Mouse (Mus musculus) midbrain, embryonic 11.5 days (tissue): ENCODE results near the gene Zbtb34. TPM values are rescaled to one million over a fixed set of nuclear protein-coding genes. Genes with fewer than 3 reads are reported as not detected.

Experiments used
- ATAC-seq: fragments of 200-750 bp; cut with Nextera tagmentation; 2 replicates; pipeline ENCODE4 v1.8.0; 2017; ENCODE audit warnings: moderate TSS enrichment, moderate library complexity; ENCODE audit not compliant: low FRiP score
- DNase-seq: peaks from one replicate; pipeline ENCODE4 v3.0.0; 2015; ENCODE audit warnings: low spot score; ENCODE audit errors: missing footprints
- H3K27ac ChIP-seq: fragments of 300-500 bp; sonication (generic); 2 replicates; pipeline ENCODE4 v1.5.1; 2014; ENCODE audit warnings: low read depth, low read length
- H3K27me3 ChIP-seq: fragments of 300-500 bp; sonication (generic); 2 replicates; pipeline ENCODE4 v1.6.1; 2014; ENCODE audit warnings: mild to moderate bottlenecking, low read length, moderate library complexity, mixed read lengths; ENCODE audit not compliant: control insufficient read depth, insufficient read depth
- H3K36me3 ChIP-seq: fragments of 300-500 bp; sonication (generic); 2 replicates; pipeline ENCODE4 v1.6.1; 2014; ENCODE audit warnings: mild to moderate bottlenecking, low read length, moderate library complexity, mixed read lengths; ENCODE audit not compliant: control insufficient read depth, insufficient read depth
- H3K4me1 ChIP-seq: fragments of 300-500 bp; sonication (generic); 2 replicates; pipeline ENCODE4 v1.6.1; 2014; ENCODE audit warnings: low read length; ENCODE audit not compliant: control insufficient read depth, insufficient read depth
- H3K4me2 ChIP-seq: fragments of 300-500 bp; sonication (generic); 2 replicates; pipeline ENCODE4 v1.6.1; 2014; ENCODE audit warnings: mild to moderate bottlenecking, moderate library complexity
- H3K4me3 ChIP-seq: fragments of 300-500 bp; sonication (generic); 2 replicates; pipeline ENCODE4 v1.5.1; 2014; ENCODE audit warnings: low read depth, low read length
- H3K9ac ChIP-seq: fragments of 300-500 bp; sonication (generic); 2 replicates; pipeline ENCODE4 v1.6.1; 2014; ENCODE audit warnings: low read length
- H3K9me3 ChIP-seq: fragments of 300-500 bp; sonication (generic); 2 replicates; pipeline ENCODE4 v1.6.1; 2016; ENCODE audit warnings: low read length; ENCODE audit not compliant: control insufficient read depth
- WGBS: fragments of 180-500 bp; shearing (Covaris S2); extraction: QIAGEN DNeasy Blood & Tissue Kit; methylation state at CpG from one replicate; pipeline ENCODE4 v1.1.7; 2014; 5-methylcytosine and 5-hydroxymethylcytosine counted together
- polyA plus RNA-seq: library from polyadenylated mRNA; unstranded; fragments of >200 nt; fragmentation: Nextera tagmentation; extraction: Ambion mirVana; gene quantifications from 2 replicates; pipeline ENCODE4 v1.2.1, GENCODE M21; 2014

Zbtb34 gene
- polyA plus RNA-seq, 1 experiment from 2014 or later, result 8.0 TPM

- Histone ChIP-seq H3K4me3 (peak overlapping the region; percentile 53), H3K36me3 (no peaks in the 10 kb centered on the region), H3K9me3 (no peaks in the 10 kb centered on the region), H3K4me2 (peak overlapping the region; percentile 65), H3K27ac (peak overlapping the region; percentile 90; the same call in 1 of the 2 replicates), H3K4me1 (peaks cover 11% of the 10 kb centered on the region), H3K9ac (peak overlapping the region; percentile 65; the same call in 1 of the 2 replicates), H3K27me3 (no peaks in the 10 kb centered on the region)
- DNase-seq (peak; percentile 91), ATAC-seq (peak; percentile 31)
- 13% methylated on average over 15 of the region's 15 CpGs for WGBS
Observed at GRCm38 (mm10) chr2:33370276-33370776, 60.8 kb downstream of the Zbtb34 start.

- 75% methylated on average over 3 of the region's 3 CpGs for WGBS
- Histone ChIP-seq H3K9ac (no peak overlapping the region), H3K27me3 (no peaks in the 10 kb centered on the region), H3K36me3 (no peaks in the 10 kb centered on the region), H3K9me3 (no peaks in the 10 kb centered on the region), H3K27ac (no peak overlapping the region), H3K4me1 (peaks cover 12% of the 10 kb centered on the region), H3K4me3 (no peak overlapping the region), H3K4me2 (no peak overlapping the region)
- DNase-seq (no peak), ATAC-seq (no peak)
Observed at GRCm38 (mm10) chr2:33369453-33369852, 61.7 kb downstream of the Zbtb34 start.

DNA sequence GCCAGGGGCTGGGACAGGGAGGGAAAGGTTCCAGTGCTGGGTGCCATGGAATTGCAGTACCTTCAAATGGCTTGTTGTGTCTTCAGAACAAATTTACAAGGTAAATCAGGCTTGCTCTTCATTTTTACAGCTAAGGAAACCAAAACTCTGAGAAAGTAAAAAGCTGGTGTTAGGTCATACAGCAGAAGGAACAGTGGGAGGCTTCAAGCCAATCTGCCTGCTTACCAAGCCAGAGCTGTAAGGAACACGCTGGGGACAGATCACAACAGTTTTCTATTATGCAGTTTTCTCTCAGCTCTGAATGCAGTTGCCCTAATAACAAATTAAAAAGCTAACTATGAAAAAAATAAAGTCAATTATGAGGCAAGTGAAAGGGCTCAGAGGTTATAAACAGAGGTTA, 62.6 kb downstream of the Zbtb34 start:
- H3K27me3 ChIP-seq, result no peaks in the 10 kb centered on the region
- no peak overlapping the region for H3K4me3 ChIP-seq
- no peak overlapping the region for H3K27ac ChIP-seq
- peaks cover 12% of the 10 kb centered on the region for H3K4me1 ChIP-seq
- 85% methylated on average over 1 of the region's 1 CpGs for WGBS
- H3K9ac ChIP-seq, result no peak overlapping the region
- no peaks in the 10 kb centered on the region for H3K36me3 ChIP-seq
- H3K4me2 ChIP-seq, result no peak overlapping the region
- DNase-seq, result no peak
- ATAC-seq, result no peak
- no peaks in the 10 kb centered on the region for H3K9me3 ChIP-seq

GRCm38 (mm10) chr2:33365703-33366471, 65.2 kb downstream of the Zbtb34 start:
- H3K4me2 ChIP-seq, result no peak overlapping the region
- no peaks in the 10 kb centered on the region for H3K27me3 ChIP-seq
- peak overlapping the region; percentile 36; the same call in 1 of the 2 replicates for H3K27ac ChIP-seq
- H3K9me3 ChIP-seq, result no peaks in the 10 kb centered on the region
- no peak overlapping the region for H3K9ac ChIP-seq
- H3K36me3 ChIP-seq, result no peaks in the 10 kb centered on the region
- 78% methylated on average over 9 of the region's 9 CpGs for WGBS
- DNase-seq (no peak), ATAC-seq (0 out of 2 replicates have a peak, but pooled peaks have one; percentile 34)
- H3K4me1 ChIP-seq, result peaks cover 12% of the 10 kb centered on the region
- no peak overlapping the region for H3K4me3 ChIP-seq

DNA sequence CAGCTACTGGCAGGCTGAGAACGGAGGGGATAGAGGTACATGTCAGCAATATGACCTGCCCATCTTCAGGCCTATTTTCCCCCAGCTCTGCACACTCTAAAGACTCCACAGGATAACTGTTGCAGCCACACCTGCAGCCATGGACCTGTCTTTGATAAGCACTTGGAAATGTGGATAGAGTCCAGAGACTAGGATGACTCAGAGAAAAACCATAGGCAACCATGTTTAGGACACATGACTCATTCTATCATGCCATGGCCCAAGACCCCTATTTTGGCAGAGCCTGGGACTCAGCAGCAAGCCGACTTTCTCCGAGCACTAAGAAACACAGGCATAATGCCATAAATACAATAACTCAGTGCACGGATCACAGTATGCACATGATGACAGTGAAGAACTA, 66.5 kb downstream of the Zbtb34 start:
- Histone ChIP-seq H3K36me3 (no peaks in the 10 kb centered on the region), H3K9ac (no peak overlapping the region), H3K27ac (no peak overlapping the region), H3K4me3 (no peak overlapping the region), H3K4me2 (no peak overlapping the region), H3K4me1 (0 out of 2 replicates have a peak, but pooled peaks cover 8% of the 10 kb centered on the region), H3K27me3 (no peaks in the 10 kb centered on the region), H3K9me3 (no peaks in the 10 kb centered on the region)
- ATAC-seq (no peak), DNase-seq (no peak)
- WGBS, result 93% methylated on average over 4 of the region's 4 CpGs

DNA sequence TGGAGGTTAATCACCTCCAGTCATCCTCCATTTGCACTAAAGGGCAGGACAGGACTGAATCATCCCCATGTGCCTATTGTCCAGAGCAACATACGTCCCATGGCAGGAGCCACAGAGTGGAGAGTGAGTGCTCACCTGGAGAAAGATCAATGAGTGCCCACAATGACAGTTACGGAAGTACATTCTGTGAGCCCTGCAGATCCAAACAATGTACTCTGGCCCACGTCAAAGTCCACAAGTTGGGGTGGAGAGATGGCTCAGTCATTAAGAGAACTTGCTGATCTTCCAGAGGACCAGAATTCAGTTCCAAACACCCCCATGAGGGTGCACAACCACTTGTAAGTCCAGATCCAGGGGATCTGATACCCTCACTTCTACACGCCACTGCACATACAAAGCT, 67.2 kb downstream of the Zbtb34 start:
- WGBS, result 89% methylated on average over 4 of the region's 4 CpGs
- H3K4me3 ChIP-seq, result no peak overlapping the region
- no peaks in the 10 kb centered on the region for H3K27me3 ChIP-seq
- H3K4me2 ChIP-seq, result no peak overlapping the region
- H3K9me3 ChIP-seq, result no peaks in the 10 kb centered on the region
- H3K27ac ChIP-seq, result no peak overlapping the region
- H3K4me1 ChIP-seq, result 0 out of 2 replicates have a peak, but pooled peaks cover 8% of the 10 kb centered on the region
- H3K9ac ChIP-seq, result no peak overlapping the region
- DNase-seq (no peak), ATAC-seq (no peak)
- H3K36me3 ChIP-seq, result no peaks in the 10 kb centered on the region

DNA sequence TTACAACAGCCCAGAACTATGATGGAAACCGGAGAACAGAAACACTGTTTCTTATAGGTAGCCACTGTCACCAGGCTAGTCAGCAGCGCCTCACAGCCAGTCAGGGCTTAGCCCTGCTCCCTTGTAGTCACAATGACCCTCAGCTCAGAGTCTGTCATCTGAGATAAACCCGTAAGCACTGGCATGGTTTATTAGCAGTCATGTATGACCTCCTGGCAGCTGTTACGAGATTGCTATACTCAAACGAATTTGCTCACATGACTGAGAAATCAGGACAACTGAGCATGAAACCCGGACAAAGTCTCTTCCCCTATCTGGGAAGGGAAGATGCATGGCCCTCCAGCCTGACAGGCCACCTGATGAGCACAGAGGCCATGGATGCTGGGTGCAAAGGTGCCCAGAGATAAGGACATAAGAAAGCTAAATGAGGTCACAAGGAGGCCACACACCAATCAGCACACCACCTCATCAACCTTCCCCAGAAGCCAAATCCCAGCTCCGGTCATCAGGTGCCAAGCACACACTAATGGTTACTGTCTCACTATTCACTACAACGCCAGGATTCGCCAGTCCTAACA, 69.9 kb downstream of the Zbtb34 start:
- DNase-seq (no peak), ATAC-seq (no peak)
- Histone ChIP-seq H3K9ac (no peak overlapping the region), H3K36me3 (no peaks in the 10 kb centered on the region), H3K9me3 (no peaks in the 10 kb centered on the region), H3K27ac (no peak overlapping the region), H3K4me3 (no peak overlapping the region), H3K27me3 (no peaks in the 10 kb centered on the region), H3K4me2 (no peak overlapping the region), H3K4me1 (0 out of 2 replicates have a peak, but pooled peaks cover 8% of the 10 kb centered on the region)
- WGBS, result 83% methylated on average over 9 of the region's 9 CpGs

DNA sequence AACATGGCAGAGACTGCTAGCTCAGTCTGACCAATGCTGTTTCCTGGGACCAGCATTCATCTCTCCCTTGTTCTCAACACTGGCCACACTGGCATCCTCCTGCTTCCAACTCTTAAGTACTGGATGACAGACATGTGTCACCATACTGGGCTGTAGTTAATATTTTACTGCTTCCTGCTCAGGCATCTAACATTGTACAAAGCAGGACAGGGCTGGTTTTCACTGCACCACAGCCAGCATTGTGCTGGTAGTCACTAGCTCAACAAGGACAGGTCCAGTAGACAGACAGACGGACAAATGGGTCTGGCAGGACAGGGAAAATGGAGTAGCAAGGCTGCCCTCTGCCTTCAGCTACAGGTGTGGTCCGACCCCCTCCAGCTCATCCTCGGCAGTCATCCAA, 70.6 kb downstream of the Zbtb34 start:
- no peak overlapping the region for H3K9ac ChIP-seq
- H3K27me3 ChIP-seq, result no peaks in the 10 kb centered on the region
- WGBS, result 85% methylated on average over 3 of the region's 3 CpGs
- H3K4me2 ChIP-seq, result no peak overlapping the region
- no peak for ATAC-seq
- no peak for DNase-seq
- no peak overlapping the region for H3K27ac ChIP-seq
- no peak overlapping the region for H3K4me3 ChIP-seq
- H3K36me3 ChIP-seq, result no peaks in the 10 kb centered on the region
- H3K4me1 ChIP-seq, result 0 out of 2 replicates have a peak, but pooled peaks cover 3% of the 10 kb centered on the region
- no peaks in the 10 kb centered on the region for H3K9me3 ChIP-seq

- WGBS, result 86% methylated on average over 8 of the region's 8 CpGs
- Histone ChIP-seq H3K36me3 (no peaks in the 10 kb centered on the region), H3K9ac (no peak overlapping the region), H3K4me3 (no peak overlapping the region), H3K27ac (no peak overlapping the region), H3K9me3 (no peaks in the 10 kb centered on the region), H3K4me1 (no peaks in the 10 kb centered on the region), H3K27me3 (no peaks in the 10 kb centered on the region), H3K4me2 (no peak overlapping the region)
- no peak for DNase-seq
- no peak for ATAC-seq
Observed at GRCm38 (mm10) chr2:33359184-33359583, 71.9 kb downstream of the Zbtb34 start.
